Mouse (Mus musculus) liver, adult 2 months (tissue): ENCODE results near the gene Zbtb24.

Experiments
- CTCF ChIP-seq: fragments of 200-500 bp; IDR thresholded peaks from 2 replicates; pipeline ENCODE4 v1.5.1; 2011; ENCODE audit warnings: low read depth, low read length, control low read depth
- POLR2A ChIP-seq: fragments of 200-500 bp; IDR thresholded peaks from 2 replicates; pipeline ENCODE4 v1.6.1; 2011; ENCODE audit warnings: low read length, control low read depth; ENCODE audit not compliant: insufficient read depth; ENCODE audit errors: extremely low read depth

GRCm38 (mm10) chr10:41435141-41435540, 15.0 kb upstream of the Zbtb24 start:
- TF ChIP-seq CTCF = no peak
- TF ChIP-seq POLR2A = no peak
